Mouse (Mus musculus): ENCODE measurements around the gene Omt2a.
"Not testable (repeated sequence)": the region's sequence is repeated elsewhere in the genome, so short reads cannot be mapped to it uniquely, and the experiment has no call there.

Gene Omt2a

DNA sequence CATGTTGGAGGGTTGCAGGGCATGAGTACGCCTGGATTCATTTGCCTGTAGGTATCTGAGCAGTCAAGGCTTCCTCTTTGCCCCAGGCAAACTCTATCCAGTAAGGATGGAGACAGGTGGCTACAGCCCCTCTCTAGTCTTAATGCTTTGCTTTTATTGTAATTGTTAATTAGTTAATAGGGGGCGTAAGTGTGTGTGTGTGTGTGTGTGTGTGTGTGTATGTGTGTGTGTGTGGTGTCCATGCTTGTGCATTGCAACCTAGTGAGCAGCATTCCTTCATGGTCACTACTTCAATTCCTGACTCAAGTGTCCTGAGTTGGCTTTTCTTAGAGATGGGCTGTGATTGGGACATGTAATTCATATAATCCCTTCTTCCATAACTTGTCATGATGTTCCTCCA lies at the start of gene Omt2a:
Gene Omt2a, minus strand, starts transcription at position 101 of the 400 bp plus-strand sequence.
- DNase-seq (ENCODE audit: extremely low read depth, insufficient read length, low spot score), result no peak

DNA sequence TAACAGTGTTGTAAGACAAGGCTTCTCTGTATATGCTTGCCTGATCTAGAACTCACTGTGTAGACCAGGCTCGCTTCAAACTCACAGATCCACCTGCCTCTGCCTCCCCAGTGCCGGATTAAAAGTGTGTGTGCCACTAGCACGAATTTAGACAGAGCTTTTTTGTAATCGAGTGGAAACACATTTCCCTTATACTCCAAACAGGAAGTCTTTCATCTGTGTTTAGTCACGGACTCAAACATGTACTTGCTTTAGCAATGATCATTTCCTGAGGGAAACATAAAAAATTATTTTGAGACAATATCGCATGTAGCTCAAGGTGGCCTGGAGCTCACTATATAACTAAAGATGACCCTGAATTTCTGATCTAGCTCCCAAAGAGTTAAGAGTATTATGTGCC lies 48.8 kb upstream of the Omt2a start:
- DNase-seq (ENCODE audit: extremely low read depth, insufficient read length, low spot score), result no peak

DNA sequence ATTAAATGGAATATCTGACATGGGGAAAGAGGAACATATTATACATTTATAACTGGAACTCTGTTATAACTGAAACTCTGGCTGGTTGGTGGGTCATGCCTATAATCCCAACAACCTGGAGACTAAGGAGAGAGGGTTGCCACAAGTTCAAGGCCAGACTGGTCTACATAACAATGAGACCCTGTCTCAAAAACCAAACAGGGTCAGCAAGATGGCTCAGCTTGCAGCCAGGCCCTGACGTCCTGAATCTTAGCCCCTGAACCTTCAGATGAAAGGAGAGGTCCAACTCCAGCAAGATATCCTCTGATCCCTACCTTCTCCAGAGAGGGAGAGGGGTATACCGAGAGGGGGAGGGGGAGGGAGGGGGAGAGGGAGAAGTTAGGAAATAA lies 45.9 kb upstream of the Omt2a start:
- DNase-seq (ENCODE audit: extremely low read depth, insufficient read length, low spot score), result no peak

DNA sequence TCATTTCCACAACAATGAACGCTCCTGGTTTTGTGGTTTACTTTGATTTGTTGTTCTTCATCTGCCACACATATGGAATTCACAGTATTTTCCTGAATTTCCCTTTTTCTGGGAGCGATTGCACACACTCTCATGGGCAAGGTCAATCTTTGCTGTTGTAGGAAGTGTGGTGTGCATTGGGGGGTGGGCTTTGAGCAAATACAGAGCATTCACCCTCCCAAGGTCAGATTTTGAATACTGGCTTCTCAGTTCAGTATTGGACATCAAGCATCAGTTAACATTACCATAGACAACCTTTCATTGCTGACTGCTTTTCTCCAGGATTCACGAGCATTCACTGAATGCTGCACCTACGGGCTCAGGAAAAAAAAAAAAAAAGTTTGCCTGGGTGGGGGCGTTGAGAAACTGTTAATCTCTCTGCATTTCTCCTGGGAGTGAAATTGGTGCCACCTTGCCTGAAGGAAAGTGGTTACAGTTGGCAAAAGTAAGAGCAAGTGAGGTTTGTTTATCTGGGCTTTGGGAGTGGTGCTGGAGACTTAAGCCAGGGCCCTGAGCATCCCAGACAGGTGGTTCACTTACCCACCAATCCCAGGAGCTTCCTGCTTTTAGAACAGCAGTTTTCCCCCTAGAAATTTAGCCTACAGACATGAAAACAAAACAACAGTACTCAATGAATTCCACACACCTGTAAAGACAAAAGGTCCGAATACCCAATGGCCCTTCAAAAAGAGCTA lies 45.3 kb upstream of the Omt2a start:
- no peak for DNase-seq (ENCODE audit: extremely low read depth, insufficient read length, low spot score)

DNA sequence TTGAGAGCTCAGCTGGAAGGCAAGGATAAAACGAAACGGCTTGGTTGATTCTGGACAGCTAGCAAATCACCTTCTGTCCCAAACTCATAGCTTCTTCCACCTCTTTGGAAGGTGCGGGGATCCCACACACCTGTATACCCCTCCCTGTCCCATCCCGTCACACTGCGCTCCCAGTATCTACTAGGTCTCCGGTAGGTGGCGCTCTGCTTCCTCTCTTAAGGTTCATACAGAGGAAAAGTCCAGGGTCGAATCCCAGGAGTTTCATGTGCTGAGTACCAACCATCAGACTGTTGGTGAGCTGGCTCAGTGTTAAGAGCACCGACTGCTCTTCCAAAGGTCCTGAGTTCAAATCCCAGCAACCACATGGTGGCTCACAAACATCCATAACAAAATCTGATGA lies 43.5 kb upstream of the Omt2a start:
- peak; percentile 33 for DNase-seq (ENCODE audit: extremely low read depth, insufficient read length, low spot score)

DNA sequence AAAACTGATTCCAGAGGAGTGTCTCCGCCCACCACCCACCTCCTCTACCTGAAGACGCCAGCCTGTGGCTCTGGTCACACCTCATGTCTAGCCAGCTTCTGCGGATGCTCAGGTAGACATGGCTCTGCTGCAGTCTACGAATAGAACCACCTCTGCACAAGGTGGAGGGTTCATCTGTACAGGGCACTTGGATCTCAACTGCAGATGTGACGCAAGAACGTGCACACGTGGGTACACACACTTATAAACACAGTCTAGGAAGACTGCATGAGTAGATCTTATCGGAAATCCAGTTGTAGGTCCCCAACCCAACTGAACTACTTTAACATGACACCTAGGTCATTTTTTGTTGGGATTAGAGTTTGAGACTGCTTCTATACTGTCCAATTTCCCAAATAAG lies 41.0 kb upstream of the Omt2a start, which contains the start of gene Gsta2:
Gene Gsta2, minus strand, starts transcription at position 178 of the 400 bp plus-strand sequence.
- no peak for DNase-seq (ENCODE audit: extremely low read depth, insufficient read length, low spot score)

DNA sequence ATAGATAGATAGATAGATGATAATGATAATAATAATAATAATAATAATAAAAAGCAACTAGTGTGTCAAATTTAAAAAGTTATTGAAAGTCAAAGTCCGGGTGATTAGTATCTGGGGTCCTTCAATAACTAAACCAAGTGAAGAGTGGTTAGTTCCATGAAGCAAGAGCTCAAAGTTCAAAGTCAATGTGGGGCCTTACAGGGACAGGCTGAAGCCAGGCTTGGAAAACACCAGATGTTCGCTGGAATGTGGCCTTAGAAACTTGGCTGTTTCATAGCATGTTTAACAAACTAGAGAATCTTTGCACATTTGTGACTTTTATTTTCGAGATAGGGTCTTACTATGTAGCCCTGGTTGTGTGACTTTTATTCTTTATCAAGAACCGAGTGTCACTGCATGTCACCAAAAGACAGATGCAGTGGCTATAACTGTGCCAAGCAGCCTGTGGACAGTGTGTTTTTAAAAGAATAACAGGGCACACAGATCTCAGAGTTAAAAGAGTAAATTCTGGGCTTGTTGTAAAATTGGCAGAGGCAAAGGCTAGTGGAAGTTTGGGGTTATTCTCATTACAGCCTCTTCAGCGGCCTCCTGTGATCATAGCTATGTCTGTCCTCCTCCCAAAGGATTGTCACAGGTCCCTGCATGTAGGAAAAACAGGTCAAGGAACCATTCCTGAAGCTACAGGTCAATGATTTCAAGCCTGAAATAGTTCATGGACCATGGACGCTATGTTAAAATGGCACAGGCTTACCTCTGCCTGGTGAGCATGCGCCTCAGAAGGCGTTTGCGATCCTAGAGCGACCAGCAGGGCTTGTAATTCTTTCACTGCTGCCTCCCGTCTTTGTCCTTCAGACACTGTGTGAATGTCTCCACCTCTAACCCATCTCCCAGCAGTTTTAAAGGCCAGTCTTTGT lies 40.3 kb upstream of the Omt2a start:
- DNase-seq (ENCODE audit: extremely low read depth, insufficient read length, low spot score), result no peak

DNA sequence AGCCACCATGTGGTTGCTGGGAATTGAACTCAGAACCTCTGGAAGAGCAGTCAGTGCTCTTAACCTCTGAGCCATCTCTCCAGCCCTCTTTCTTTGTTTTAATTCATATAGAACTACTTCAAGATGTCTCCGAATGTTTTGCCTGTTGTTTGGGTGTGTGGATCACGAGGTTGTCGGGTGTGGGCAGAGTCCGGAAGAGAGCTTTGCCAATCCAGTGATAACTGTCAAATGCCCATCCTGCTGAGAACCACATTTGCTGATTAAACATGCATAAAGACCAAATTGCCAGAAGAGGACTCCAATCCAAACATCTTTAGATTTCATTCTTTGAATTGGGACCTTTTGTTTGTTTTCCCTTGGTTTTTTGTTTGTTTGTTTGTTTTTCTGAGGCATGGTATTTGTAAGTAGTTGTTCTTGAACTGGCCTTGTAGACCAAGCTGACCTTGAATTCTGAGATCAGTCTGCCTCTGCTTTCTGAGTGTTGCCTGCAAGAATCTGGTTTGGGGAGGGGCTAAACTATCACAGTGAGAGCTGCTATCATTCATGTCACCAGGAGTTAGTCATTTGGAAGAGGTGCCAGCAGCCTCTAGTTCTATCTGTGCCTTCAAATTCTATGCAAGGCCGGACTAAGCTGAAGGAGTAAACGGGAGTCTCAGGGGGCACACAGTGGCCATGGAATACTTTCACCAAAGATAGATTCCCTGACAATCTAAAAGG lies 37.1 kb upstream of the Omt2a start:
- no peak for DNase-seq (ENCODE audit: extremely low read depth, insufficient read length, low spot score)

DNA sequence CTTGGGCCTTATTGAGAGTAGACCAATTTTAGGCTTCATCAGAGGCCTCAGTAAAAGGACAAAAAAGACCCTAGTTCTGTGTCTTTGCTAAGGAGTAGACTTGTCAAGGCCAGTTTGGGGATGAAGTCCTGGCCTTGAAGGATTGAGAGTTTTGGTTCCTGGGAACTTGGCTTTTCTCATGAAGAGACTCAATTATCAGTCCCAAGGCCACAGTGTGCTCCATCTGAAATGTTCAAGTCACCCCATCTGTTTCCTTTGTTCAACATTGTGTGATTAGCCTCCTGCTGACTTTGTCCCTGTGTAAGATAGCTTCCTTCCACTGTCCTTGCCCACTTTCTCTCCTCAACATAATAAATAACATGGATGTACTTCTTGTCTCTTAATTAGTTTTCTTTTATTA lies 35.4 kb upstream of the Omt2a start:
- not testable (repeated sequence) for DNase-seq (ENCODE audit: extremely low read depth, insufficient read length, low spot score)

DNA sequence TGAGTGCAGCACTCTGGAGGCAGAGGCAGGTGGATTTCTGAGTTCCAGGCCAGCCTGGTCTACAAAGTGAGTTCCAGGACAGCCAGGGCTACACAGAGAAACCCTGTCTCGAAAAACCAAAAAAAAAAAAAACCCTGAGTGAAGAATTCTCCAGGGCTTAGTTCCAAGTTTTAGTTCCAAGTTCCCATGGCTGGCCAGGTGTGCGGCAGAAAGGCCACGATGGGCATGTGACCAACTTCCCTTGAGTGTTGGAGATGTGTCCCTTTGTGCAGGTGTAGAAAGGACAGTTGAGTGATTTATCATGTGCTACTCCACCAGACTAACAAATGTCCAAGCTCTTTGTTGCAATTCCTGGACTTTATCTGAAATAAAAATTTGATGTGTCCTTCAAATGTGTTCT lies 34.5 kb upstream of the Omt2a start:
- DNase-seq (ENCODE audit: extremely low read depth, insufficient read length, low spot score), result not testable (repeated sequence)

DNA sequence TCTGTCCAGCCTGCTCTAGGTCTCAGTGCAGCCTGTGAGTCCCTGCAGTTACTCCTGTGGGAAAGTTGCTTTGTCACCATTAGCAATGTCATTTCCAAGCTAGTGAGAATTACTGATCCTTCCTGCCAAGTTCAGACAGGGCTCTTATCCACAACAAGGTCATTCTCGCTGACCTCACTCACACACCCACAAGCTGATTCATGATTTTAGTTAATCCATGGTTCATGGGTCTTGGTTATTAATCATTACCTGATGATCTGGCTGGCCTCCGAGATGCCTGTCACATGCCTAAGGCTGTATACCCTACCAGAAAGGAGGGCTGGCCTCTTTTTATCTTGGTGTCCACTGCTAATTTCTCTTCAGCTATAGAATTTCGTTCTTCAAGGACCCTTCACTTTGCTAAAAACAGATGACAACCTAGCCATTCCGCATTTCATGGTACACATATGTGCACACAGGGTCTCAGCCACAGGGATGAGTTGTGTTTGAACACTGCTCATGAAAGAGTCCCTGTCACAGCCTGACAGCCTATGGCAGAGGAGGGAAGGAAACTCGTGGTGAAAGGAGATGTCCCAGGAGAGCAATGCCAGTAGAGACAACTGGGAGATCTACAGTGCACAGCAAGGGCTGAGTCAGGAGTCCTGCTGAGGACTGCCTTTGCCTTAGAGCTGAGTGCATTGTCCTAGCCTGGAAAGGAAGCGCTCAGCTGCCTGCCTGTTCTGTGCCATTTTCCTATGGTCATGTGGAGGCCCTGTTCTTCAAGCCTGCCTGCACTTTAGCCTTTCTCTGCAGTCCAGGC lies 33.8 kb upstream of the Omt2a start:
- peak; percentile 45 for DNase-seq (ENCODE audit: extremely low read depth, insufficient read length, low spot score)

DNA sequence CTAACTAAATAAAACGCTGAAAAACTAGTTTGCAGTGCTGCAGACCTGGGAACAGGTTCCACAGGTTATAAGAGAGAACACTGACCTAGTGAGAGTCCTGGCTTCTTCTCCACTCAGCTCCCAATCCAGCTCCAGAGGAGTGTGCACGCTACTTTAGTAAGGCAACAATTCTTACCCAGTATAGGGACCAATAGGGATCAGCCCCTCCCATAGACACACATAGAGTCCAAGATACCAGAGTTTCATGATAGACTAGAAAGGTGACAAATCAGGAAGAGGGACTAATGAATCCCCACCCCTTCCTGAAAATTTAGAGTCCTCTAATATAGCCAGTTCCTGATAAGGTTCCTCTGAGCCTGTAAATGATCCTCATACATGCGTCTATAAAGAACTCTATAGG lies 32.4 kb upstream of the Omt2a start:
- no peak for DNase-seq (ENCODE audit: extremely low read depth, insufficient read length, low spot score)

DNA sequence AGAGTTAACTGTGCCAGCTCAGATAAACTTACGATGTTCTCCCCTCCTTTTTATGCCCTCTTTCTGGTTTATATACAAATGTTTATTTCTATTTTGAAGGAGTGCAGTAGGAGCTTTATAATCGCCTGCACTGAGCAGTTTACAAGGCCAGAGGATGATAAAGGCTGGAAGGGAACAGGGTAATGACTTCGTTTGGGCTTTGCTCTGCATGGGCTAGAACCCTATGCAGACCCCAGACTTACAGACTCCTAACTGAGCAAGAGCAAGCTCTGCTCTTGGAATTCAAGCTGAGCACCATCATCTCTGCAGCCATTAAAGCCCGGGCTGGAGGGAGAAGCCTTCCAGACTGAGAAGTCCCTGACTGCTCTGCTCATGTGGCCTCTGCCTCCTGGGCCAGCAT lies 30.6 kb upstream of the Omt2a start:
- not testable (repeated sequence) for DNase-seq (ENCODE audit: extremely low read depth, insufficient read length, low spot score)

DNA sequence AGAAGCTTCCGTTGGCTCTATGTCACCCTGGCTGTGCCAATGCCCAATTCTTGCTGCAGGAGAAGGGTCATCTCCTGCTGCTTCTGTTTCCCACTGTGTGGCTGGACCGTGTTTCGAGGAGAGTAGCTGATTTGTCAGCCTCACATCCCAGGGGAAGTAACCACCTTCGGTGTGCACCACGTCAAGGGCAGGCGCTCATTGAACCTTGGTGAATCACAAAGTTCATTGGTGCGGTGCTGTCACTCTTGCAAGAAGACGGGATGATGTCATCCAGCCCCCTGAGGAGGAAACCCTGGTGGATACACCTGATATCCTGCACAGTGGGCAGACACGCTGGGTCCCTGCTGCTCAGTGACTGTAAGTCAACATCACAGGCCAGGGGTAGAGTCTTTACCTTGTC lies 28.5 kb upstream of the Omt2a start:
- not testable (repeated sequence) for DNase-seq (ENCODE audit: extremely low read depth, insufficient read length, low spot score)

DNA sequence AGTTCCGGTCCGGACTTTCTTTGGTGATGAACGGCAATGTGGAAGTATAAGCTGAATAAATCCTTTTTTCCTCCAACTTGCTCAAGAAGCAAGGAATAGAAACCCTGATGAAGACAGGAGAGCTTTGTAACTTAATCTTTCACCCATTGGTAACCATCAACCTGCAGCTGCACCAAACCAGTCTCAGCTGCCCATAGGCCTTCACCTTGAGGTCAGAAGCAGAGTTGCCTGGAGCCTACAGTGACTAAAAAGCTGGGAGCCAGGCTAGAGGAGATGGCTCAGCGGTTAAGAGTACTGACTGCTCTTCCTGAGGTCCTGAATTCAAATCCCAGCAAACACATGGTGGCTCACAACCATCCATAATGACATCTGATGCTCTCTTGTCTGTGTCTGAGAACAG lies 27.9 kb upstream of the Omt2a start:
- DNase-seq (ENCODE audit: extremely low read depth, insufficient read length, low spot score), result not testable (repeated sequence)

DNA sequence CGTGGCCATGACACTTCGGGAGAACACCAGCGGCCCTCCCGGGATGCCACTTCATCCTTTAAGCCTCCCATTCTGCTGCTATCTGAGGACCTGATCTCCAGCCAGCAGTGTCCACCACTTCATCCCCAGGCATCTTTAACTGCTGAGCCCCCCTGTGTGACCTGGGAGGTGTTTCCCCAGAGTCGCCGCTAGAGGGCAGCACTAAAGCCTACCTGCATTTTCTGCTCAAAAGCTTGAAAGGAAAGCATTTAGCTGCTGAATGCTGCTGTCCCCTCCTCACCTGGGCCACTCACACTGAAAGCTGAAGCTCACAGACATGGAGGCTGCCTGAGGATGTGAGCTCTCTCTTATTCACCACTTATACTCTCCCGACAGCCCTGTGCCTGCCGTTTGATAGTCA lies 25.7 kb upstream of the Omt2a start:
- DNase-seq (ENCODE audit: extremely low read depth, insufficient read length, low spot score), result not testable (repeated sequence)

DNA sequence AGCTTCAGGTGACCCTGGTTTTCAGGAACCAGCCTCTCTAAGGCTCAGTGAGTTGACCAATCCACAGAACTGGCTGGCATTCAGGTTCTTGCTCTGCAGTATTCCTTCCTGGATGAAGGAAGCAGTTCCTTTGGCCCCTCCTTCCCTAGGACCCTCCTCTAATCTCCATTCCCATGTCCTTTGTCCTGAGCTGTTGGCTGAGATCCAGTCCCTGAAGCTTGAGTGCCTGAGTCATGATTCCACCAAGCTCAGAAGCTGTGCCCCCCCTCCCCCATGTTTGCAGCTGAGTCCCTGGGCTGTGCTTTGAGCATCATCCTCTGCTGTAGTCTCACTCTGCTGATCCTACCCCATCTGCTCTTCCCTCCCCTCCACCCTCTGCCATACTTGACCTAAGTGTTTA lies 22.5 kb upstream of the Omt2a start:
- DNase-seq (ENCODE audit: extremely low read depth, insufficient read length, low spot score), result peak; percentile 37

DNA sequence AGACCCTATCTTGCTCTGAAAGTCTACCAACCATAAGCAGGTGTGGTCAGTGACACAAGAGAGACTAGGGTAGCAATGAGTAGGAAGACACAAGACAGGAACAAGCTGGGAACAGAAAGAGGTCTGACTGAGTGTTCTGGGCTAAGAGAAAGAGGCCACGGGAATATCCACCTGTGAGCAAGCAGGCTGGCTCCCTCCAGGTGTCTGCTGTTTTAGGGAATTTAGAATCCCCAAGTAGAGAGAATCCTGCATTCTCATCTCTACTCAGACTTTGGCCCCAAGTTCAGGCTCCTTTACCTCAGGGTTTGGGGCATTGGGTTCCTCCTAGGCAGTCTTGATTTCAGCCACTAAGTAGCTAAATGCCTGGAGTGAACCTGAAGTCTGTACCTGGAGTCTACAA lies 12.7 kb upstream of the Omt2a start, which contains the start of gene Omt2b:
Gene Omt2b, plus strand, starts transcription at position 301 of the 400 bp plus-strand sequence.
- DNase-seq (ENCODE audit: extremely low read depth, insufficient read length, low spot score), result not testable (repeated sequence)

DNA sequence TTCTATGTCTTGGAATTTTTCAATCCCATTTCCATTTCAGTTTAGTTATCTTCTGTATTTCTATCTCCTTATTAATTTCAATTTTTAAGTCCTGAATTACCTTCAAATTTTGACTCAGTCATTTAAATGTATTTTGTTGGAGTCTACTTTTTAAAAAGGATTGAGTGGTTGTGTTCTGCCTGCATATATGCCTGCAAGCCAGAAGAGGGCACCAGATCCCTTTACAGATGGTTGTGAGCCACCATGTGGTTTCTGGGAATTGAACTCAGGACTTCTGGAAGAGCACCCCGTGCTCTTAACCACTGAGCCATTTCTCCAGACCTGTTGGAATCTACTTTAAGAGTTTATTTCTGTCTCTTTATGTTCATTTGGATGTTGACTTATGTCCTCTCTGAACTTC lies 4.9 kb upstream of the Omt2a start:
- peak; percentile 17 for DNase-seq (ENCODE audit: extremely low read depth, insufficient read length, low spot score)

DNA sequence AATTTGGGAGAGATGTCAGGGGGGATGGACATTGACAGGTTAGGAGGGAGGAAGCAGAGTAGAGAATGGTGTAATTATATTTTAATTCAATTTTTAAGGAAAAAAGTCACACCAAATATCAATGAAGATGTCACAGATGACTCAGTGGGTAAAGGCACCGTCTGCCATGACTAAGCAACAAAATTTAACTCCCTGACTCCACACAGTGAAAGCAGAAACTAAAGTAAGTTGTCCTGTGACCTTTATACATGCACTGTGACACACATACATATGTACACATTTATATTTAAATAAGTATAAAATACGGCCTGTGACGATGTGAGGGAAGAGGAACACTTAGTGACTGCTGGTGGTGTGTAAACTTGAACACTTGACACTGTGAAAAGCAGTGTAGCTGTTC lies 6.5 kb downstream of the Omt2a start:
- not testable (repeated sequence) for DNase-seq (ENCODE audit: extremely low read depth, insufficient read length, low spot score)
